Mouse (Mus musculus): ENCODE measurements around the gene Gm11549.

GRCm38 (mm10) chr3:36489590-36489910 is 32.1 kb downstream of the Gm11549 start:
- TF ChIP-seq CTCF (IDR thresholded peaks at IDR 0.05; ENCODE audit: insufficient read depth, low read depth, low read length) (no peak), POLR2A (IDR thresholded peaks at IDR 0.05; ENCODE audit: insufficient read depth, low read depth, low read length) (no peak)
